8 mouse cellular contexts compared by ENCODE assay signal in the genomic region with DNA sequence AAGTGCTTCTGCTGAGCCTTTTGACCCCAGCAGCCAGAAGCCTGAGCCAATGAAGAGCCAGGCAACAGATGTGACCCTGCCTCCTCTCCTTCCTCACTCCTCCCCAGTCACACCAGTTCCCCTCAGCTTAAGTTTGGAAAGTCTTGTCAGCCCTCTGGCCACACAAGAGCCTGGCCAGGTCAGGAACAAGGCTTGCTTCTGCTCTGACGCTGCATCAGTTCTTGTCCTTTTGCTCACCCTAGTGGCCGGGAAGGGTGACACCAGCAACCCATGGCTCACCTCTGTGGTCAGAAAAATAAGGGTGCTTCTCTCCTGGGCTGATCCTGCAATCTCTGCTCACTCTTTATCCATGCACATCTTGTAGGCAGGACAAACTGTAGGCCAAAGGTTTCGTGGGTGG. TPM values are rescaled to one million over a fixed set of nuclear protein-coding genes. Genes with fewer than 3 reads are reported as not detected.
DNase-seq lines count a peak whose midpoint lies in the region; ATAC-seq lines count a peak whose summit lies in the region.
"Had no signal": no experiment of that assay in that cellular context is flagged by ENCODE, and none has a peak within 500 bp of the region (broad histone marks: within the 10 kb centered on the region; RNA-seq: fewer than 3 reads in every experiment).

No protein-coding gene starts in this region.

- H3K27me3 ChIP-seq in neural tube, embryonic 15.5 days (replicated peaks): no peaks in the 10 kb centered on the region
- H3K27me3 ChIP-seq in limb, embryonic 11.5 days (ENCODE audit: control insufficient read depth, insufficient read depth, low read length): no peaks in the 10 kb centered on the region

- H3K36me3 ChIP-seq in neural tube, embryonic 15.5 days: no peaks in the 10 kb centered on the region
- H3K36me3 ChIP-seq in limb, embryonic 11.5 days (ENCODE audit: control insufficient read depth, insufficient read depth, low read length): no peaks in the 10 kb centered on the region

- no peak overlapping the region for H3K27ac ChIP-seq in neural tube, embryonic 15.5 days (replicated peaks)
- no peak overlapping the region for H3K27ac ChIP-seq in limb, embryonic 11.5 days (replicated peaks; ENCODE audit: low read depth, low read length)

- ATAC-seq in neural tube, embryonic 15.5 days (ENCODE audit: low FRiP score): no peak
- ATAC-seq in granulocyte monocyte progenitor cell, adult 5-6 weeks (replicated peaks; ENCODE audit: poor library complexity, severe bottlenecking): peak; percentile 62
- no peak; the same call in 1 of the 2 replicates for ATAC-seq in limb, embryonic 11.5 days (ENCODE audit: insufficient number of reproducible peaks, low FRiP score, low TSS enrichment, low read depth)

- H3K4me3 ChIP-seq in neural tube, embryonic 15.5 days (replicated peaks): no peak overlapping the region
- no peak overlapping the region for H3K4me3 ChIP-seq in limb, embryonic 11.5 days (ENCODE audit: low read depth, low read length)

- no peaks in the 10 kb centered on the region for H3K9me3 ChIP-seq in neural tube, embryonic 15.5 days (replicated peaks)
- H3K9me3 ChIP-seq in limb, embryonic 11.5 days (ENCODE audit: control insufficient read depth, low read length): no peaks in the 10 kb centered on the region

- H3K4me2 ChIP-seq in neural tube, embryonic 15.5 days: no peak overlapping the region
- H3K4me2 ChIP-seq in limb, embryonic 11.5 days (ENCODE audit: low read depth, severe bottlenecking): no peak overlapping the region

- H3K4me1 ChIP-seq in neural tube, embryonic 15.5 days: 0 out of 2 replicates have a peak, but pooled peaks cover 4% of the 10 kb centered on the region
- 0 out of 2 replicates have a peak, but pooled peaks cover 3% of the 10 kb centered on the region for H3K4me1 ChIP-seq in limb, embryonic 11.5 days (ENCODE audit: control insufficient read depth, insufficient read depth, low read length)

- WGBS in neural tube, embryonic 15.5 days: 15% methylated on average over 3 of the region's 3 CpGs
- WGBS in limb, embryonic 11.5 days: 15% methylated on average over 3 of the region's 3 CpGs

- no peak overlapping the region for H3K9ac ChIP-seq in neural tube, embryonic 15.5 days (replicated peaks)
- H3K9ac ChIP-seq in limb, embryonic 11.5 days (ENCODE audit: low read length): no peak overlapping the region

- peak; percentile 40 for DNase-seq in neural tube, embryonic 10.5 days (ENCODE audit: extremely low spot score, low spot score)
- peak; percentile 70 for DNase-seq in adrenal gland, postnatal 10 days
- DNase-seq in limb, embryonic 11.5 days (ENCODE audit: low spot score): peak; percentile 53
- peak; percentile 61 for DNase-seq in naive thymus-derived CD4-positive, alpha-beta T cell, adult 2 months (ENCODE audit: low read depth)
- DNase-seq in frontal cortex, postnatal 14 days (ENCODE audit: low spot score in 2 of 2): no peak

RNA-seq across cellular contexts. Expression of a gene that starts 23.5 kb away (rescaled TPM):
- polyA plus RNA-seq in neural tube, embryonic 15.5 days (2015; fragmentation: Nextera tagmentation; extraction: Ambion mirVana): 88.8 and 92.2 TPM in 2 replicates
- total RNA-seq in adrenal gland, postnatal 10 days (2021): 10 to 100 TPM; 87.4 to 93.0 TPM
- 97.1 and 103 TPM in 2 replicates for total RNA-seq in granulocyte monocyte progenitor cell, adult 5-6 weeks (2014; fragmentation: Nextera tagmentation)
- 27.2 and 27.5 TPM in 2 replicates for total RNA-seq in granulocyte monocyte progenitor cell, adult 5-6 weeks (2017)
- polyA plus RNA-seq in limb, embryonic 11.5 days (2014; fragmentation: Nextera tagmentation; extraction: Ambion mirVana): 40.4 and 42.2 TPM in 2 replicates

RNA-seq across cellular contexts. Expression of a gene that starts 34.9 kb away (rescaled TPM):
- 22.2 and 25.3 TPM in 2 replicates for polyA plus RNA-seq in neural tube, embryonic 15.5 days (2015; fragmentation: Nextera tagmentation; extraction: Ambion mirVana)
- total RNA-seq in adrenal gland, postnatal 10 days (2021): 10 to 100 TPM; 13.1 to 20.5 TPM
- total RNA-seq in granulocyte monocyte progenitor cell, adult 5-6 weeks (2014; fragmentation: Nextera tagmentation): 5.6 TPM in 1 of 2 replicates, not detected in the other
- total RNA-seq in granulocyte monocyte progenitor cell, adult 5-6 weeks (2017): 0.46 and 0.95 TPM in 2 replicates
- 0.38 and 1.3 TPM in 2 replicates for polyA plus RNA-seq in limb, embryonic 11.5 days (2014; fragmentation: Nextera tagmentation; extraction: Ambion mirVana)

RNA-seq across cellular contexts. Expression of a gene that starts 41.4 kb away (rescaled TPM):
- polyA plus RNA-seq in neural tube, embryonic 15.5 days (2015; fragmentation: Nextera tagmentation; extraction: Ambion mirVana): 1.6 and 10.4 TPM in 2 replicates
- total RNA-seq in adrenal gland, postnatal 10 days (2021): 1 to 10 TPM; 1.9 to 2.9 TPM
- not detected in 2 replicates for total RNA-seq in granulocyte monocyte progenitor cell, adult 5-6 weeks (2014; fragmentation: Nextera tagmentation)
- total RNA-seq in granulocyte monocyte progenitor cell, adult 5-6 weeks (2017): not detected in 2 replicates
- 38.7 and 38.9 TPM in 2 replicates for polyA plus RNA-seq in limb, embryonic 11.5 days (2014; fragmentation: Nextera tagmentation; extraction: Ambion mirVana)

RNA-seq across cellular contexts. Expression of a gene that starts 47.3 kb away (rescaled TPM):
- not detected in 2 replicates for polyA plus RNA-seq in neural tube, embryonic 15.5 days (2015; fragmentation: Nextera tagmentation; extraction: Ambion mirVana)
- total RNA-seq in adrenal gland, postnatal 10 days (2021): not detected
- total RNA-seq in granulocyte monocyte progenitor cell, adult 5-6 weeks (2014; fragmentation: Nextera tagmentation): not detected in 2 replicates
- not detected in 2 replicates for total RNA-seq in granulocyte monocyte progenitor cell, adult 5-6 weeks (2017)
- polyA plus RNA-seq in limb, embryonic 11.5 days (2014; fragmentation: Nextera tagmentation; extraction: Ambion mirVana): not detected in 2 replicates
- total RNA-seq: gastrocnemius, postnatal 36 days had no signal

RNA-seq across cellular contexts. Expression of a gene that starts 52.5 kb away (rescaled TPM):
- polyA plus RNA-seq in neural tube, embryonic 15.5 days (2015; fragmentation: Nextera tagmentation; extraction: Ambion mirVana): not detected in 2 replicates
- not detected for total RNA-seq in adrenal gland, postnatal 10 days (2021)
- total RNA-seq in granulocyte monocyte progenitor cell, adult 5-6 weeks (2014; fragmentation: Nextera tagmentation): not detected in 2 replicates
- total RNA-seq in granulocyte monocyte progenitor cell, adult 5-6 weeks (2017): not detected in 2 replicates
- polyA plus RNA-seq in limb, embryonic 11.5 days (2014; fragmentation: Nextera tagmentation; extraction: Ambion mirVana): not detected in 2 replicates
- total RNA-seq: gastrocnemius, postnatal 36 days had no signal

Comparison
In these comparisons a context has a peak if more than half of its experiments do, and no peak if none do; other contexts are left out.
1. DNase-seq: peak in neural tube, embryonic 10.5 days (single experiment), adrenal gland, postnatal 10 days (single experiment), limb, embryonic 11.5 days (single experiment) and naive thymus-derived CD4-positive, alpha-beta T cell, adult 2 months (single experiment); none in frontal cortex, postnatal 14 days (0 of 2).